Mouse (Mus musculus) embryo, embryonic 9.5 days (tissue): ENCODE data around the gene Tor3a.

Experiments
- DNase-seq: peaks from one replicate; pipeline ENCODE4 v3.0.0-alpha.2; 2017; ENCODE audit errors: extremely low spot score

The Tor3a gene

GRCm38 (mm10) chr1:156635148-156635547 is 39.0 kb downstream of the Tor3a start:
- DNase-seq = no peak

GRCm38 (mm10) chr1:156633095-156633494 is 41.1 kb downstream of the Tor3a start:
- DNase-seq = peak; percentile 44

- DNase-seq = no peak
Observed at GRCm38 (mm10) chr1:156630965-156631364, 43.2 kb downstream of the Tor3a start.

- no peak for DNase-seq
Observed at GRCm38 (mm10) chr1:156629984-156630383, 44.2 kb downstream of the Tor3a start.

GRCm38 (mm10) chr1:156626729-156627128 is 47.4 kb downstream of the Tor3a start:
- no peak for DNase-seq

GRCm38 (mm10) chr1:156624231-156624630 is 49.9 kb downstream of the Tor3a start:
- DNase-seq = no peak

GRCm38 (mm10) chr1:156620951-156621350 is 53.2 kb downstream of the Tor3a start:
- DNase-seq = no peak

- DNase-seq = no peak
Observed at GRCm38 (mm10) chr1:156620292-156620909, 53.8 kb downstream of the Tor3a start.

GRCm38 (mm10) chr1:156617811-156618210 is 56.3 kb downstream of the Tor3a start:
- no peak for DNase-seq

- DNase-seq = no peak
Observed at GRCm38 (mm10) chr1:156616989-156617598, 57.1 kb downstream of the Tor3a start.

- peak; percentile 52 for DNase-seq
Observed at GRCm38 (mm10) chr1:156615381-156616133, 58.6 kb downstream of the Tor3a start.

GRCm38 (mm10) chr1:156614710-156615109 is 59.4 kb downstream of the Tor3a start:
- DNase-seq = no peak

GRCm38 (mm10) chr1:156613855-156614530 is 60.2 kb downstream of the Tor3a start:
- peak; percentile 70 for DNase-seq

GRCm38 (mm10) chr1:156610257-156610656 is 63.9 kb downstream of the Tor3a start:
- no peak for DNase-seq

- DNase-seq = no peak
Observed at GRCm38 (mm10) chr1:156608496-156608895, 65.7 kb downstream of the Tor3a start.

- DNase-seq = no peak
Observed at GRCm38 (mm10) chr1:156605940-156606339, 68.2 kb downstream of the Tor3a start.

GRCm38 (mm10) chr1:156605094-156605866 is 68.9 kb downstream of the Tor3a start:
- no peak for DNase-seq
